Mouse (Mus musculus) thymus, adult 2 months (tissue): ENCODE data around the gene Cryab.

ENCODE experiments used
- CTCF ChIP-seq: fragments of 200-500 bp; IDR thresholded peaks from 2 replicates; pipeline ENCODE4 v1.5.1; 2012; ENCODE audit warnings: mild to moderate bottlenecking, control low read depth, low read length, moderate library complexity, borderline replicate concordance; ENCODE audit not compliant: control insufficient read depth, poor library complexity, insufficient read depth; ENCODE audit errors: extremely low read depth
- POLR2A ChIP-seq: fragments of 200-500 bp; IDR thresholded peaks from 2 replicates; pipeline ENCODE4 v1.6.1; 2012; ENCODE audit warnings: mild to moderate bottlenecking, low read length, control low read depth, moderate library complexity; ENCODE audit not compliant: control insufficient read depth, poor library complexity, insufficient read depth; ENCODE audit errors: extremely low read depth

DNA sequence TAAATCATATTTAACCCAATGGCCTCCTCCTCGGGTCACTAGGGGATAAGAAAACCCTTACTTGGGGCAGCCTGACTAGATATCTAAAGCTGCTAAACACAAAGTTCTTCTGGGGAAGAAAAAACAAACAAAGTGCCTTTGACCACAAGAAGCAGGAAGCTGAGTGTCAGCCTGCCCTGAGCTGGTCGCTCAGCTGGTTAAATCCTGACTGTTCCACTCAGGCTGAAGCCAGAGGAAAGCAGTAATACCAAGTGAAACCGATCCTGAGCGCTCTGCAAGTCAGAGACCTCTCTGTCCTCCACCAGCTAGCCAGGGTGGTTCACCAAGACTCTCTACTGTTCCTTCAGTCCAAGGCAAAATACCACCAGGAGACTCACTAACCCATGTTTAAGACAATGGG is 21.5 kb upstream of the Cryab start:
- no peak for TF ChIP-seq POLR2A
- TF ChIP-seq CTCF, result no peak
